Mouse (Mus musculus): ENCODE measurements around the gene Gm21731.
"Not testable (repeated sequence)": the region's sequence is repeated elsewhere in the genome, so short reads cannot be mapped to it uniquely, and the experiment has no call there.

The Gm21731 gene

DNA sequence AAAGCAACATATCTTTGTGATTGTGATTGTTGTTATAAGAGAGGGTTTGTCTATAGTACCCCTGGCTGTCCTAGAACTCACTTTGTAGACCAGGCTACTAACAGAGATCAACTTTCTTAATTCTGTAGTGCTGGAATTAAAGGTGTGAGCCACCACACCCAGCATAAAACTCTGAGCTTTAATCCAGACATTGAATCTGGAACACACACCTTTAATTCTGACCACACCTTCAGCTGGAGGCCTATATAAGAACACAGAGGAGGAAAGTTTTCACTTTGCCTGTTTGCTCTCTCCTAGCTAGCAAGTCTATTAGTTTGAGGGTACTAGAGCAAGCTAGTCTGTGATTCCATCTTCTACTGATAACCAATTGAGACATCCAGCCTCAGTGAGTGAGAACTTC lies at the start of gene Gm21731:
TSS of gene Gm21731 (plus strand) at position 301 of the 400 bp plus-strand sequence.
- in situ Hi-C loops (cut with MboI, MseI): not testable (repeated sequence)

- in situ Hi-C loops (cut with MboI, MseI): loop anchor here (5.0 kb wide), 1 partner anchor 324 kb away; no protein-coding TSS in a partner anchor
Measured at GRCm38 (mm10) chr13:120196189-120196821, 42.6 kb upstream of the Gm21731 start.

DNA sequence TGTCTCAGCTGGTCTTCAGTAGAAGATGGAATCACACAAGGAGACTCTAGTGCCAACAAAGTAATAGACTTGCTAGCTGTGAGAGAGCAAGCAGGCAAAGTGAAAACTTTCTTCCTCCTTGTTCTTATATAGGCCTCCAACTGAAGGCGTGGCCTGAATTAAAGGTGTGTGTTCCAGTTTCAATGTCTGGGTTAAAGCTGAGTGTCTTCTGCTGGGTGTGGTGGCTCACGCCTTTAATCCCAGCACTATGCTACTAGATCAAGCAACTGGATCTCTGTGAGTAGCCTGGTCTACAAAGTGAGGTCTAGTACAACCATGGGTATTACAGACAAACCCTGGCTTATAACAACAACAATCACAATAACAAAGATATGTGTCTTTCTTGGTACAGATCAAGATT lies 23.1 kb upstream of the Gm21731 start, which contains the start of gene Gm21762:
TSS of gene Gm21762 (minus strand) at position 101 of the 400 bp plus-strand sequence.
- in situ Hi-C loops (cut with MboI, MseI): not testable (repeated sequence)

DNA sequence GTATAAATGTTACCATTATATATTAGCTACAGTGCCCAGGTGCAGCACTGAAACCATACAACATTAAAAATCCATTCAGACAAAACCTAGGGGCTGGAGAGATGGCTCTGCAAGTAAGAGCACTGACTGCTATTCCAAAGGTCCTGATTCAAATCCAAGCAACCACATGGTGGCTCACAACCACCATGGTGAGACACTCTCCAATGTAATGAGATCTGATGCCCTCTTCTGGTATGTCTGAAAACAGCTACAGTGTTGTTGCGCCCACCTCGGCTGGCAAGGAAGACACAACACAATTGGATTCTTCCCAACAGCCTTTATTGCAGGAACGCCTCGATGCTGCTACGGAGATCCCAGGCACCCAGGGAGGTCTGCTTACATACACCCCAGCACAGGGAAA lies 18.0 kb upstream of the Gm21731 start:
- in situ Hi-C loops (cut with MboI, MseI): not testable (repeated sequence)

GRCm38 (mm10) chr13:120223012-120223659 lies 15.8 kb upstream of the Gm21731 start:
- in situ Hi-C loops (cut with MboI, MseI): not testable (repeated sequence)

- in situ Hi-C loops (cut with MboI, MseI): not testable (repeated sequence)
Measured at GRCm38 (mm10) chr13:120231798-120232197, 7.1 kb upstream of the Gm21731 start.

DNA sequence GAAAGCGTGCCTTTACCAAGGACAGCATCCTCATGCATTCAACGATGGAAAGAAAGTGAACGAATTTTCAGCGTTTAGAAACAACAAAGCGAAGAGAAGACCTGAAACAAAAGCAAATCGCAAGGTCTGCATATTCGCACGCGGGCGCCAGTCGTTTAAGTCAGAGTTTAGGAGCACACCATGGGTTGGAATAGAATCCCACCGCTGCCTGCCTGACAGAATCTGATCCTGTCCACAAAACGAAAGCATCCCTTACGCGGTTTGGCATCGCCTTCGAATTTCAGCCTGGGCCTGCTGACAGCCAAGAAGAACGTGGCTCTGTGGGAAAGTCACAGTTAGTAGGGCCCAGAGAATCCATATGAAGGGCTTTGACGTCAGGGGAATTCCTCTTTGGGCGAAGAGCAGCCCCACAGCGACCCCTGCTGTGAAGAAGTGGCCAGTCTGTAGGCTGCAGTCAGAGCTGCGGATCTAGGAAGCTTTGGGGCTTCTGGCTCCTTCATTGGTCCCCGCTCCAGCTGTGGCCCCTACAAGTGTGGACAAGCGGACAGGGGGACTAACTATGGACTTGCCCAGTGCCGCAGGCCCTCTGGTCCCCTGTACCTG lies 6.4 kb upstream of the Gm21731 start:
- in situ Hi-C loops (cut with MboI, MseI): not testable (repeated sequence)

GRCm38 (mm10) chr13:120251208-120251924 lies 12.5 kb downstream of the Gm21731 start:
- in situ Hi-C loops (cut with MboI, MseI): not testable (repeated sequence)

- in situ Hi-C loops (cut with MboI, MseI): not testable (repeated sequence)
Measured at GRCm38 (mm10) chr13:120258817-120259658, 20.1 kb downstream of the Gm21731 start.

DNA sequence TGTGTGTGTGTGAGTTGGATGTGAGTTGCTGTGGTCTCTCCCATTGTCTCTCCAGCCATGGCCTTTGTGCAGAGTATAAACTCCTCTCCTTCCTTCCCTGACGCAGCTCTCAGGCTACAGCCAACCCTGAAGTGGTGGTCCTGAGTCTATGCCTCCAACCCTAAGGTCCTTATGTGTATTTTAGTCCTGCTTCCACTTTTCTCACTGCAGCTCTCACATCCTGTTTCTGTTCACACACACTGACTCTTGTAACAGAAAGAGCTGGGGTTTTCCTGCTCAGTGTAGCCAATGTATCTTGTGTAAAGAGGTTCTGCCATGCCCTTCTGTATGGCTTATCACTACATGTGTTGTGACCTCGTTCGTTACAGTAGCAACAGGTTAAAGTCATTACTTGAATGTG lies 20.8 kb downstream of the Gm21731 start:
- in situ Hi-C loops (cut with MboI, MseI): not testable (repeated sequence)

GRCm38 (mm10) chr13:120262870-120263269 lies 24.0 kb downstream of the Gm21731 start, which contains the start of gene AF067061:
Gene AF067061 (plus strand): TSS chr13:120263114.
- in situ Hi-C loops (cut with MboI, MseI): not testable (repeated sequence)

DNA sequence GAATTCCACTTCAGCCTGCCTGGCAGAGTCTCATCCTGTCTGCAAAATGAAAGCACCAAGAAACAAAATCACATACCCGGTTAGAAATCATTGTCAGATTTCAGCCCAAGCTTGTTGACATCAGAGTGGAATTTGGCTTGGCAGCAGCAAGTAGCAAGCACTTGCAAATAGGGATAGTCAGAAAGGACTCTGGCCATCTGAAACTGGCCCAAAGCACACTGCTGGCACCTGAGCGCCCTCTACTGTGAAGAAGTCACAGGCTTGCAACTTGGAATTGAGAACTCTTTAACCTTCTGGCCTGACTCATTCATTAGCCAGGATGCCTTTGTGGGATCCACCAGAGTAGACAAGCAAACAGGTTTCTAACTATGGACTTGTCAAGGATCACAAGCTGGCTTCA lies 38.9 kb downstream of the Gm21731 start:
- in situ Hi-C loops (cut with MboI, MseI): not testable (repeated sequence)

GRCm38 (mm10) chr13:120278784-120279183 lies 39.9 kb downstream of the Gm21731 start:
- in situ Hi-C loops (cut with MboI, MseI): no loop called here
